Comparison of ENCODE assay signal across 8 mouse cellular contexts in the genomic region with DNA sequence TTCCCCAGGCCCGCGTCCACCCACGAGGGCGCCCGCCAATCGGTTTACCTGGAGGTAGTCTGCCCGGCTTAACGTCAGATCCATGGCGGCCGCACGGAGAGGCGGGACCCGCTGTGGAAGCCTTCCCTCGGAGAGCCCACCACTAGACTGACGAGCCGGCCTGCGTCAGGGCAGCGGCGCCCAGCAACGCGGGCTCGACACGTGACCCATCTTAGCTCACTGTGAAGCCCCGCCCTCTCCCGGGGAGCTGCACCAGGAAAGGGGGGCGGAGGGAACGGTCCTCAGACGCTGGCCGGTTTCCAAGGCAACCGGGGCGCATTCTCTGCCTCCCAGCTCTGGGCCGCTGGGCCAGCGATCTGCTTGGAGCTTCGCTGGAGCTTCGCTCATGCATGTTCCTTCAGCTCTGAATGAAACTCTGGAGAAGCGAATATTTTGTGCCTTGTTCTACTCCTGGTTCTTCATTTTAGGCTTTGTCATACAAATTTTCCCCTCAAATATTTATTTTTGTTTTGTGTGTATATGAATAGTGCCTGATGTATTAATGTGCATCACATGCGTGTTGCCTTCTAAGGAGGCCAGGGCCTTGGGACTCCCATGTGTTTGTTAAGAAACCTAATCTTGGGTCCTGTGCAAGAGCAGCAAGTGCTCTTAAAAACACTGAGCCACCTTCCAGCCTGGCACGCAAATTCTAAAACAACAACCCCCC. TPM values are rescaled to one million over a fixed set of nuclear protein-coding genes. Genes with fewer than 3 reads are reported as not detected.
DNase-seq lines count a peak whose midpoint lies in the region; ATAC-seq and TF ChIP-seq lines count a peak whose summit lies in the region.

Gene Bbs7, minus strand, starts transcription at position 276 of the 706 bp plus-strand sequence.

- peak within 1 kb of the TSS; percentile 54 for H3K4me3 ChIP-seq in cerebellum, adult 2 months (replicated peaks; ENCODE audit: insufficient read depth, low read depth, low read length)
- peak within 1 kb of the TSS; percentile 68 for H3K4me3 ChIP-seq in forebrain, postnatal 0 days (ENCODE audit: low read depth, low read length)
- peak within 1 kb of the TSS; percentile 67 for H3K4me3 ChIP-seq in neural tube, embryonic 14.5 days (ENCODE audit: low read depth, low read length)
- H3K4me3 ChIP-seq in testis, adult 2 months (ENCODE audit: control insufficient read depth, low read depth, low read length) = peak within 1 kb of the TSS; percentile 91

- peak; percentile 79 for TF ChIP-seq POLR2A in cerebellum, adult 2 months (IDR thresholded peaks at IDR 0.05; ENCODE audit: borderline replicate concordance, insufficient read depth, low read length)
- TF ChIP-seq POLR2A in testis, adult 2 months (IDR thresholded peaks at IDR 0.05; ENCODE audit: control insufficient read depth, low read depth, low read length) = peak; percentile 83

- no peak for TF ChIP-seq CTCF in cerebellum, adult 2 months (IDR thresholded peaks at IDR 0.05; ENCODE audit: borderline replicate concordance, insufficient read depth, low read depth, low read length)
- peak; percentile 17; the same call in 1 of the 2 replicates for TF ChIP-seq CTCF in forebrain, postnatal 0 days (IDR thresholded peaks at IDR 0.05; ENCODE audit: low read depth)
- TF ChIP-seq CTCF in testis, adult 2 months (IDR thresholded peaks at IDR 0.05; ENCODE audit: control insufficient read depth, insufficient read depth, insufficient replicate concordance, low read depth, low read length) = no peak

- DNase-seq in MEL-GATA-1-ER (ENCODE audit: extremely low read depth, low read depth) = peak; percentile 51
- DNase-seq in cerebellum, adult 2 months = peak; percentile 92 to 93
- peak; percentile 97 for DNase-seq in forebrain, postnatal 0 days
- DNase-seq in heart, postnatal 36 days = peak; percentile 87 to 90
- peak; percentile 92 to 96 for DNase-seq in layer of hippocampus, adult 18-20 months (ENCODE audit: low spot score in 2 of 2)
- peak; percentile 91 to 95 for DNase-seq in lung, adult 18-20 months

- ATAC-seq in forebrain, postnatal 0 days = peak; percentile 100
- peak; percentile 100 for ATAC-seq in neural tube, embryonic 14.5 days (ENCODE audit: low read depth)

- intact Hi-C loops in heart, postnatal 36 days (cut with DNase I) = no loop called here

- H3K4me1 ChIP-seq in cerebellum, adult 2 months (ENCODE audit: control insufficient read depth, insufficient read depth, low read length) = no peaks in the 10 kb centered on the region; the same call in 1 of the 2 replicates
- H3K4me1 ChIP-seq in forebrain, postnatal 0 days (ENCODE audit: insufficient read depth) = peaks cover 4% of the 10 kb centered on the region; the same call in 1 of the 2 replicates
- no peaks in the 10 kb centered on the region; the same call in 1 of the 2 replicates for H3K4me1 ChIP-seq in neural tube, embryonic 14.5 days (ENCODE audit: control insufficient read depth, insufficient read depth, low read length)
- H3K4me1 ChIP-seq in testis, adult 2 months (ENCODE audit: control insufficient read depth, insufficient read depth, low read length) = peaks cover 4% of the 10 kb centered on the region

- WGBS in cerebellum, adult 2 months = 1% methylated on average over 37 of the region's 38 CpGs
- WGBS in forebrain, postnatal 0 days = 2% methylated on average over 38 of the region's 38 CpGs
- 3% methylated on average over 38 of the region's 38 CpGs for WGBS in neural tube, embryonic 14.5 days

- H3K9me3 ChIP-seq in forebrain, postnatal 0 days (ENCODE audit: low read length) = no peaks in the 10 kb centered on the region
- H3K9me3 ChIP-seq in neural tube, embryonic 14.5 days (ENCODE audit: control insufficient read depth, low read length) = no peaks in the 10 kb centered on the region

- H3K9ac ChIP-seq in forebrain, postnatal 0 days = peak within 1 kb of the TSS; percentile 65
- H3K9ac ChIP-seq in neural tube, embryonic 14.5 days (replicated peaks; ENCODE audit: low read depth, low read length) = peak within 1 kb of the TSS; percentile 86

- peaks cover 10% of the 10 kb centered on the region; the same call in 1 of the 2 replicates for H3K36me3 ChIP-seq in forebrain, postnatal 0 days (ENCODE audit: insufficient read depth)
- no peaks in the 10 kb centered on the region for H3K36me3 ChIP-seq in neural tube, embryonic 14.5 days (ENCODE audit: control insufficient read depth, insufficient read depth, low read length)
- H3K36me3 ChIP-seq in testis, adult 2 months (ENCODE audit: control insufficient read depth, insufficient read depth, low read length) = no peaks in the 10 kb centered on the region; the same call in 1 of the 2 replicates

- H3K27ac ChIP-seq in cerebellum, adult 2 months (ENCODE audit: insufficient read depth, low read length) = peak within 1 kb of the TSS; percentile 8; the same call in 1 of the 2 replicates
- peak within 1 kb of the TSS; percentile 60 for H3K27ac ChIP-seq in forebrain, postnatal 0 days (ENCODE audit: low read depth, low read length)
- H3K27ac ChIP-seq in neural tube, embryonic 14.5 days (ENCODE audit: low read depth, low read length) = peak within 1 kb of the TSS; percentile 72
- H3K27ac ChIP-seq in testis, adult 2 months (ENCODE audit: control insufficient read depth, insufficient read depth, low read depth, low read length) = peak within 1 kb of the TSS; percentile 67

- H3K27me3 ChIP-seq in cerebellum, adult 2 months (ENCODE audit: control insufficient read depth, insufficient read depth, low read length) = no peaks in the 10 kb centered on the region
- H3K27me3 ChIP-seq in forebrain, postnatal 0 days (ENCODE audit: insufficient read depth, low read length) = no peaks in the 10 kb centered on the region
- H3K27me3 ChIP-seq in neural tube, embryonic 14.5 days (ENCODE audit: control insufficient read depth, insufficient read depth, low read length) = no peaks in the 10 kb centered on the region
- no peaks in the 10 kb centered on the region for H3K27me3 ChIP-seq in testis, adult 2 months (ENCODE audit: control insufficient read depth, insufficient read depth, low read length)

- peak within 1 kb of the TSS; percentile 55 for H3K4me2 ChIP-seq in forebrain, postnatal 0 days (ENCODE audit: low read depth)
- H3K4me2 ChIP-seq in neural tube, embryonic 14.5 days (ENCODE audit: low read depth, low read length) = peak within 1 kb of the TSS; percentile 68

RNA-seq across cellular contexts. Expression of gene Bbs7, which starts in this region (rescaled TPM):
- polyA plus RNA-seq in cerebellum, adult 2 months (2012; rRNA removed) = 18.6 and 19.0 TPM in 2 replicates
- total RNA-seq in forebrain, postnatal 0 days (2014; rRNA removed) = 15.1 and 15.5 TPM in 2 replicates
- 13.4 and 14.9 TPM in 2 replicates for polyA plus RNA-seq in forebrain, postnatal 0 days (2015; fragmentation: Nextera tagmentation; extraction: Ambion mirVana)
- total RNA-seq in heart, postnatal 36 days (2021) = 1 to 10 TPM; 5.3 to 8.8 TPM
- 10 to 100 TPM; 18.1 to 20.4 TPM for total RNA-seq in layer of hippocampus, adult 18-20 months (2021)
- 20.3 and 22.1 TPM in 2 replicates for polyA plus RNA-seq in neural tube, embryonic 14.5 days (2014; fragmentation: Nextera tagmentation; extraction: Ambion mirVana)
- polyA plus RNA-seq in testis, adult 2 months (2012; rRNA removed) = 25.7 and 28.7 TPM in 2 replicates

Comparison
In these comparisons a context has a peak if more than half of its experiments do, and no peak if none do; other contexts are left out.
1. Peak in every context shown above with its lines: DNase-seq, ATAC-seq, H3K4me3 ChIP-seq and H3K27ac ChIP-seq.
2. H3K27ac ChIP-seq: peak in every context shown above with its lines; median percentile 72 in neural tube, embryonic 14.5 days; 67 in testis, adult 2 months; 60 in forebrain, postnatal 0 days; 8 in cerebellum, adult 2 months.